In the genomic region with DNA sequence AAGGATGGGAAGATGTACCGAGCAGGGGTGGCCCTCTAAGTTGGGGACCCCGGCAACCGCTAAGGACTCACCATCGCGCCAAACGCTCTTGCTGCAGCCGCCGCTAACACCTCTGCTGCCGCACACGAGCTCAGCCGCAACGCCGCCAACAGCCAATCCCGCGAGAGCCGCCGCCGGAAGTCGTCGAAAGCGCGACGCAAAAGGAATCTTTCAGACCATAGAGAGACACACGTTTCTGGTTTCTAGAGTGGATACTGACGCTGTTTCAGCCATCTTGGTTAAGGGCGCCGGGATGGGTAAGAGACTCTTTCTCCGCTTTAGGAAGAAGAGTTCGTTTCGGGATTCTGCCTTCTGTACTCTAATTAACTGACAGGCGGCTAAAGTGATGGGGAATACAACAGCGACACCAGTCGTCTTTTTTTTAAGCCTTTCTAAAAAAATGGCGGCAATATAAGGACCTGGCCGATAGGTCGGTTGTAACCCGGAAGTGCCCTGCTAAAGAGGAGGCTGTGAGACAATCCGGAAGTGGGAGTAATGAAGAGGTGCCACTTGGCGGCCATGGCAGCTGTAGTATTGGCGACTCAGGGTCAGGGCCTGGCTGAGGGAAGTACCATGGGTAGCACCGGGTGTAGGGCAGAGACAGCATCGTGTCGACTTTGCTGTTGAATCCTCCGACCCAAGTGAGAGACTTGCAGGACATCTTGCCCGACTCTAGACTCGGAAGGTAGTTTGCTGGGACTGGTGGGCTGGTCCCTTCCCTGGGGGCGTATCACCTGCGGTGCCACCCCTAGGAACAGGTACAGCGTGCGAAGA, we compare ENCODE assay signal across 1 mouse cellular context.
A peak's percentile ranks its signal among the peaks of the same experiment; 100 is the strongest.
TF ChIP-seq lines count a peak whose summit lies in the region.

A gene (plus strand): TSS at position 191 of the 813 bp plus-strand sequence.
A gene (minus strand): TSS at position 649 of the 813 bp plus-strand sequence.

TF ChIP-seq in MEL, 35 proteins besides CTCF, POLR2A, EP300 and RAD21 (continued from another document):
- TF ChIP-seq ETS1 (IDR thresholded peaks at IDR 0.05; ENCODE audit: low read depth, low read length) (0 out of 2 replicates have a peak, but pooled peaks have one; percentile 21), NRF1 (IDR thresholded peaks at IDR 0.05; ENCODE audit: insufficient read depth, low read depth, low read length, poor library complexity, severe bottlenecking) (peak; percentile 35; the same call in 1 of the 2 replicates), GATA1 (IDR thresholded peaks at IDR 0.05; ENCODE audit: low read depth, low read length) (no peak), GABPA (IDR thresholded peaks at IDR 0.05; ENCODE audit: low read depth, low read length) (no peak), JUND (IDR thresholded peaks at IDR 0.05; ENCODE audit: low read depth, low read length) (no peak), SIN3A (IDR thresholded peaks at IDR 0.05; ENCODE audit: low read length) (peak; percentile 94), USF1 (IDR thresholded peaks at IDR 0.05; ENCODE audit: low read depth, low read length) (no peak), ZC3H11A (IDR thresholded peaks at IDR 0.05; ENCODE audit: low read depth, low read length) (no peak), KAT2A (conservative IDR thresholded peaks at IDR 0.05; ENCODE audit: low read depth, low read length) (peak; percentile 91), MYC (IDR thresholded peaks at IDR 0.05; ENCODE audit: low read depth, low read length) (peak; percentile 97), TBP (IDR thresholded peaks at IDR 0.05; ENCODE audit: low read depth, low read length) (peak; percentile 81), NELFE (IDR thresholded peaks at IDR 0.05; ENCODE audit: low read depth, low read length) (peak; percentile 67; the same call in 1 of the 2 replicates), SMC3 (IDR thresholded peaks at IDR 0.05; ENCODE audit: low read depth, low read length) (no peak), MYB (IDR thresholded peaks at IDR 0.05; ENCODE audit: low read depth, low read length) (peak; percentile 79), MAX (IDR thresholded peaks at IDR 0.05; ENCODE audit: low read length) (peak; percentile 70), ZKSCAN1 (IDR thresholded peaks at IDR 0.05; ENCODE audit: low read depth, low read length) (no peak), E2F4 (IDR thresholded peaks at IDR 0.05; ENCODE audit: borderline replicate concordance, low read depth, low read length) (peak; percentile 95), MAZ (IDR thresholded peaks at IDR 0.05; ENCODE audit: low read depth, low read length) (peak; percentile 57; the same call in 1 of the 2 replicates), MEF2A (IDR thresholded peaks at IDR 0.05; ENCODE audit: extremely low read depth, insufficient replicate concordance, low read depth, low read length, poor library complexity, severe bottlenecking) (no peak), CHD1 (IDR thresholded peaks at IDR 0.05; ENCODE audit: low read depth, low read length) (no peak), TCF12 (IDR thresholded peaks at IDR 0.05; ENCODE audit: low read depth, low read length) (peak; percentile 46; the same call in 1 of the 2 replicates), ZNF384 (IDR thresholded peaks at IDR 0.05; ENCODE audit: low read depth, low read length) (peak; percentile 74), POLR2AphosphoS2 (IDR thresholded peaks at IDR 0.05; ENCODE audit: low read length) (peak; percentile 80; the same call in 1 of the 2 replicates)
TF ChIP-seq in MEL: peak in this region for 18.
